Mouse (Mus musculus) lung, embryonic 16.5 days (tissue): ENCODE measurements around the gene Ntsr1. TPM values are rescaled to one million over a fixed set of nuclear protein-coding genes. Genes with fewer than 3 reads are reported as not detected.

Source experiments
- ATAC-seq: fragments of 200-750 bp; cut with Nextera tagmentation; 2 replicates; pipeline ENCODE4 v1.8.0; 2017; ENCODE audit warnings: low read depth, mild to moderate bottlenecking, moderate library complexity
- H3K27ac ChIP-seq: fragments of 300-500 bp; sonication (generic); 2 replicates; pipeline ENCODE4 v1.5.1; 2014; ENCODE audit warnings: mild to moderate bottlenecking, control low read depth, low read length
- H3K27me3 ChIP-seq: fragments of 300-500 bp; sonication (generic); 2 replicates; pipeline ENCODE4 v1.6.1; 2014; ENCODE audit warnings: low read depth, low read length, mixed read lengths; ENCODE audit not compliant: control insufficient read depth, insufficient read depth
- H3K36me3 ChIP-seq: fragments of 300-500 bp; sonication (generic); 2 replicates; pipeline ENCODE4 v1.6.1; 2014; ENCODE audit warnings: low read length; ENCODE audit not compliant: control insufficient read depth, insufficient read depth
- H3K4me1 ChIP-seq: fragments of 300-500 bp; sonication (generic); replicated peaks from 2 replicates; pipeline ENCODE4 v1.6.1; 2014; ENCODE audit warnings: low read length, mixed read lengths; ENCODE audit not compliant: control insufficient read depth, insufficient read depth
- H3K4me2 ChIP-seq: fragments of 300-500 bp; sonication (generic); 2 replicates; pipeline ENCODE4 v1.6.1; 2014; ENCODE audit warnings: low read depth, low read length, control low read depth
- H3K4me3 ChIP-seq: fragments of 300-500 bp; sonication (generic); 2 replicates; pipeline ENCODE4 v1.5.1; 2014; ENCODE audit warnings: mild to moderate bottlenecking, low read length, control low read depth
- H3K9ac ChIP-seq: fragments of 300-500 bp; sonication (generic); 2 replicates; pipeline ENCODE4 v1.6.1; 2014; ENCODE audit warnings: low read length, control low read depth
- H3K9me3 ChIP-seq: fragments of 300-500 bp; sonication (generic); 2 replicates; pipeline ENCODE4 v1.6.1; 2016; ENCODE audit warnings: low read length; ENCODE audit not compliant: control insufficient read depth
- WGBS: fragments of 180-500 bp; shearing (Covaris S2); extraction: QIAGEN DNeasy Blood & Tissue Kit; methylation state at CpG from one replicate; pipeline ENCODE4 v1.1.7; 2014; 5-methylcytosine and 5-hydroxymethylcytosine counted together
- polyA plus RNA-seq: library from polyadenylated mRNA; unstranded; fragments of >200 nt; fragmentation: Nextera tagmentation; extraction: Ambion mirVana; gene quantifications from 2 replicates; pipeline ENCODE4 v1.2.1, GENCODE M21; 2015

Ntsr1 gene
- polyA plus RNA-seq = 0.43 and 0.98 TPM in 2 replicates

GRCm38 (mm10) chr2:180499741-180500140 lies at the start of gene Ntsr1:
Gene Ntsr1 (plus strand): TSS chr2:180499976.
- peak; percentile 49 for ATAC-seq
- Histone ChIP-seq H3K4me1 (peaks cover 11% of the 10 kb centered on the region), H3K4me3 (peak within 1 kb of the TSS; percentile 36), H3K9ac (no peak within 1 kb of the TSS), H3K9me3 (no peaks in the 10 kb centered on the region), H3K27me3 (peaks cover 36% of the 10 kb centered on the region), H3K27ac (no peak within 1 kb of the TSS), H3K36me3 (no peaks in the 10 kb centered on the region), H3K4me2 (peak within 1 kb of the TSS; percentile 63)
- WGBS = 0% methylated on average over 30 of the region's 30 CpGs

GRCm38 (mm10) chr2:180450529-180450928 lies 49.2 kb upstream of the Ntsr1 start:
- no peaks in the 10 kb centered on the region for H3K36me3 ChIP-seq
- 73% methylated on average over 5 of the region's 5 CpGs for WGBS
- H3K4me1 ChIP-seq = peaks cover 1% of the 10 kb centered on the region; the same call in 1 of the 2 replicates
- no peak overlapping the region for H3K9ac ChIP-seq
- H3K4me2 ChIP-seq = no peak overlapping the region
- peaks cover 7% of the 10 kb centered on the region; the same call in 1 of the 2 replicates for H3K27me3 ChIP-seq
- H3K4me3 ChIP-seq = no peak overlapping the region
- no peaks in the 10 kb centered on the region for H3K9me3 ChIP-seq
- no peak for ATAC-seq
- H3K27ac ChIP-seq = no peak overlapping the region

GRCm38 (mm10) chr2:180455723-180456698 lies 43.8 kb upstream of the Ntsr1 start, which contains the start of gene Slco4a1:
Gene Slco4a1 (plus strand): TSS chr2:180456245.
- 2% methylated on average over 64 of the region's 65 CpGs for WGBS
- Histone ChIP-seq H3K9ac (peak within 1 kb of the TSS; percentile 45), H3K4me1 (peaks cover 10% of the 10 kb centered on the region), H3K27me3 (peaks cover 30% of the 10 kb centered on the region), H3K27ac (no peak within 1 kb of the TSS), H3K9me3 (no peaks in the 10 kb centered on the region), H3K4me3 (peak within 1 kb of the TSS; percentile 55), H3K36me3 (no peaks in the 10 kb centered on the region), H3K4me2 (peak within 1 kb of the TSS; percentile 91)
- peak; percentile 97 for ATAC-seq

DNA sequence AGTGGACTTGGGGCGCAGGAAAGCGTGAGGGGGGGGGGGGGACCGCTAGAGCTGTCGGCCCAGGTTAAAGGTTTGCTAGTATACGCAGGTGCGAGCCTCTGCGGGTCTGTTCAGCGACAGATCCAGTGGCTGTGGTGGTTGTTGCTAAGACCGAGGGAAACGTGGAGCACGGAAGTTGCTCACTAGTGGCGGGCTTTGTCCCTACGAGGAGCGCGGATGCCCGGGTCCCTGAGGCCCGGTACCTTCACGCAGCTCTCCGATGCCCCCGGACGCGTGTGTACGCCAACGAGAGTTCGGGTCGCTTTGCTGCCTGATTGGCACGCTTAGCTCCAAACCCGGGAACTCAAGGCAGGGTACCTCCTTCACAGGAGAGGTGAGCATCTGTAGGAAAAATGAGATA lies 43.1 kb upstream of the Ntsr1 start:
- Histone ChIP-seq H3K27ac (no peak overlapping the region), H3K27me3 (peaks cover 30% of the 10 kb centered on the region), H3K9ac (no peak overlapping the region), H3K9me3 (no peaks in the 10 kb centered on the region), H3K4me1 (peaks cover 10% of the 10 kb centered on the region), H3K36me3 (no peaks in the 10 kb centered on the region), H3K4me2 (peak overlapping the region; percentile 91), H3K4me3 (peak overlapping the region; percentile 55)
- WGBS = 1% methylated on average over 27 of the region's 28 CpGs
- no peak for ATAC-seq

GRCm38 (mm10) chr2:180457680-180458079 lies 42.1 kb upstream of the Ntsr1 start:
- H3K9me3 ChIP-seq = no peaks in the 10 kb centered on the region
- WGBS = 54% methylated on average over 2 of the region's 2 CpGs
- no peak overlapping the region for H3K27ac ChIP-seq
- H3K27me3 ChIP-seq = peaks cover 30% of the 10 kb centered on the region
- no peak overlapping the region for H3K4me2 ChIP-seq
- H3K4me3 ChIP-seq = no peak overlapping the region
- no peaks in the 10 kb centered on the region for H3K36me3 ChIP-seq
- ATAC-seq = no peak
- peaks cover 10% of the 10 kb centered on the region for H3K4me1 ChIP-seq
- H3K9ac ChIP-seq = no peak overlapping the region

DNA sequence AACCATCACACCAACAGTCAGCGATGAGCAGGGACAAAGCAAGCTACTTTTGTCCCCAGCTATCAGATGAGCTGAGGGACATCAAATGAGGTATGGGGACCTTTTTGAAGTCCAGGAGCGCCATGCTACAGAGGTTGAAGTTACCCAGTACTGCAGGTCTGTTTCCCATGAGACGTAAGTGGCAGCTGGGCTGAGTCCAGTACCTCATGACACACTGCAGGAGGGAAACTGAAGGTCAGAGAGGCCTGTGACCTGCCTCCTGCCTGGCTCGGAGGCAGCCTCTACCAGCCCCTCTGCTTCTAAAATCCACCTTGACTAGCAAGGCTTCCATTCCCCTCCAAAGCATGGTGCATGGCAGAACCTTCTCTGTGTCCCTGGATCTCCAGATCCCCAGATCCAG lies 40.3 kb upstream of the Ntsr1 start:
- Histone ChIP-seq H3K36me3 (no peaks in the 10 kb centered on the region), H3K9me3 (no peaks in the 10 kb centered on the region), H3K27ac (no peak overlapping the region), H3K4me2 (no peak overlapping the region), H3K4me1 (peaks cover 10% of the 10 kb centered on the region), H3K4me3 (no peak overlapping the region), H3K27me3 (peaks cover 30% of the 10 kb centered on the region), H3K9ac (no peak overlapping the region)
- no peak for ATAC-seq
- 77% methylated on average over 4 of the region's 4 CpGs for WGBS

- 41% methylated on average over 8 of the region's 8 CpGs for WGBS
- H3K4me2 ChIP-seq = no peak overlapping the region
- H3K4me3 ChIP-seq = no peak overlapping the region
- H3K27ac ChIP-seq = no peak overlapping the region; the same call in 1 of the 2 replicates
- H3K4me1 ChIP-seq = peaks cover 6% of the 10 kb centered on the region
- peaks cover 21% of the 10 kb centered on the region for H3K27me3 ChIP-seq
- no peaks in the 10 kb centered on the region for H3K9me3 ChIP-seq
- H3K36me3 ChIP-seq = no peaks in the 10 kb centered on the region
- no peak overlapping the region for H3K9ac ChIP-seq
- peak; percentile 35; the same call in 1 of the 2 replicates for ATAC-seq
These were observed 39.0 kb upstream of the Ntsr1 start for GRCm38 (mm10) chr2:180460801-180461200.

- Histone ChIP-seq H3K4me1 (peaks cover 3% of the 10 kb centered on the region), H3K27me3 (peaks cover 5% of the 10 kb centered on the region; the same call in 1 of the 2 replicates), H3K4me3 (no peak overlapping the region), H3K9me3 (no peaks in the 10 kb centered on the region), H3K4me2 (no peak overlapping the region; the same call in 1 of the 2 replicates), H3K27ac (no peak overlapping the region), H3K9ac (no peak overlapping the region), H3K36me3 (no peaks in the 10 kb centered on the region)
- peak; percentile 41; the same call in 1 of the 2 replicates for ATAC-seq
- WGBS = 63% methylated on average over 8 of the region's 8 CpGs
These were observed 37.2 kb upstream of the Ntsr1 start for GRCm38 (mm10) chr2:180462593-180462992.

- no peaks in the 10 kb centered on the region for H3K9me3 ChIP-seq
- 51% methylated on average over 7 of the region's 7 CpGs for WGBS
- H3K9ac ChIP-seq = no peak overlapping the region
- H3K27ac ChIP-seq = no peak overlapping the region
- no peaks in the 10 kb centered on the region for H3K4me1 ChIP-seq
- no peaks in the 10 kb centered on the region for H3K36me3 ChIP-seq
- no peak for ATAC-seq
- H3K4me3 ChIP-seq = no peak overlapping the region
- H3K27me3 ChIP-seq = no peaks in the 10 kb centered on the region
- H3K4me2 ChIP-seq = no peak overlapping the region
These were observed 33.3 kb upstream of the Ntsr1 start for GRCm38 (mm10) chr2:180466505-180466904.
